Mouse (Mus musculus): ENCODE results near the gene Gna14. TPM values are rescaled to one million over a fixed set of nuclear protein-coding genes. Genes with fewer than 3 reads are reported as not detected.

Gna14 gene
- polyA plus RNA-seq, 1 experiment: 3.4 TPM

DNA sequence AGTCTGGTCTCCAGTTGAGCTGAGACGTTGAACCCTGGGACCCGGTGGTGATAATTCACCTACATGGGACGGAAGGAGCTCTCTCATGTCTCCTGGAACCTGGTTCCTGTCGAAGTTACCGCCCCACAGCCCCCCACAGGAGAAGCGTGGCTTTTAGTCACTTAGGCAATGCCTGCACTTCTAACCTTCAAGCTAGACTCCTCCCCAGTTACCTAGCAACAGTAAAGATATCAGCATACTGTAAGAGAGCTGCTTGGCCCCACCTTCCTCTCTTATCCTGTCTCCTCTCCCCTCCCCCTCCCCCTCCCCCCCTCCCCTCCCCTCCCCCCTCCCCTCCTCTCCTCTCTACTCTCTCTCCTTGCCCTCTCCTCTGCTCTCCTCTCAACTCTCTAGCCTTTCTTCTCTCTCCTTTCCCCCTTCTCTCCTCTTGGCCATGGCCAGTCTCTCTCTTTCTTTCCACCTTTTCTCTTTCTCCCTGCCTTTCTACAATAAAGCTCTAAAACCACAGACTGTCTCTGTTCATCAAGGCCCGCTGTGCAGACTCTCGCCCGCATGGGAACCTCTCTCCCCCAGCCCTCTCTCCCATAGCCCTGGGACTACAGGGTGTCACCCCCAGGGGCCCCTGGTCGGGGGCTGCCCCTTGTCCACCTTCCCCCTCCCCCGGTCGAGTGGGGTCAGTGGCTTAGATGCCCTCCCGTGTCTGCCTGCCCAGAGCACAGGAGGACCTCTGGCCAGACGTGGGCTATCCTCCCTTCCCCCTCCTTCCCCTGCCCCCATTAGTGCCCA, 190.2 kb downstream of the Gna14 start:
- H3K27ac ChIP-seq (ENCODE audit: control insufficient read depth, insufficient read depth, low read length): no peak overlapping the region
- H3K4me1 ChIP-seq (replicated peaks; ENCODE audit: control insufficient read depth, insufficient read depth, low read length): peaks cover 2% of the 10 kb centered on the region; the same call in 1 of the 2 replicates
- no peak for TF ChIP-seq CTCF (IDR thresholded peaks at IDR 0.05; ENCODE audit: borderline replicate concordance, control insufficient read depth, extremely low read depth, insufficient read depth, low read length, poor library complexity)
- no peak for TF ChIP-seq POLR2A (IDR thresholded peaks at IDR 0.05; ENCODE audit: control insufficient read depth, extremely low read depth, insufficient read depth, low read length, poor library complexity)
- H3K4me3 ChIP-seq (ENCODE audit: control insufficient read depth, insufficient read depth, low read length): no peak overlapping the region
- 83% methylated on average over 14 of the region's 14 CpGs for WGBS
- peak; percentile 3 for DNase-seq
- H3K27me3 ChIP-seq (ENCODE audit: control insufficient read depth, insufficient read depth, low read length): no peaks in the 10 kb centered on the region
- no peaks in the 10 kb centered on the region for H3K36me3 ChIP-seq (ENCODE audit: control insufficient read depth, insufficient read depth, low read length)
